Mouse (Mus musculus): ENCODE results near the gene Tmem150a.

Tmem150a gene

GRCm38 (mm10) chr6:72366844-72367443, 11.7 kb downstream of the Tmem150a start, which contains the start of gene Rnf181:
Gene Rnf181 (minus strand): TSS chr6:72366956.
- in situ Hi-C loops (cut with MboI; ENCODE audit: low pct_unique_long_range_greater_than_20kb in 1 of 2, low sequenced_read_pairs in 2 of 2, unreplicated experiment in 1 of 2), result no loop called here

GRCm38 (mm10) chr6:72367460-72367974, 12.3 kb downstream of the Tmem150a start:
- in situ Hi-C loops (cut with MboI; ENCODE audit: low pct_unique_long_range_greater_than_20kb in 1 of 2, low sequenced_read_pairs in 2 of 2, unreplicated experiment in 1 of 2), result no loop called here

- in situ Hi-C loops (cut with MboI; ENCODE audit: low pct_unique_long_range_greater_than_20kb in 1 of 2, low sequenced_read_pairs in 2 of 2, unreplicated experiment in 1 of 2), result no loop called here
Measured at GRCm38 (mm10) chr6:72369557-72369956, 14.3 kb downstream of the Tmem150a start.

- in situ Hi-C loops (cut with MboI; ENCODE audit: low pct_unique_long_range_greater_than_20kb in 1 of 2, low sequenced_read_pairs in 2 of 2, unreplicated experiment in 1 of 2), result no loop called here
Measured at GRCm38 (mm10) chr6:72370091-72370490, 14.8 kb downstream of the Tmem150a start.

GRCm38 (mm10) chr6:72371147-72371546, 15.9 kb downstream of the Tmem150a start:
- in situ Hi-C loops (cut with MboI; ENCODE audit: low pct_unique_long_range_greater_than_20kb in 1 of 2, low sequenced_read_pairs in 2 of 2, unreplicated experiment in 1 of 2), result no loop called here

- in situ Hi-C loops (cut with MboI; ENCODE audit: low pct_unique_long_range_greater_than_20kb in 1 of 2, low sequenced_read_pairs in 2 of 2, unreplicated experiment in 1 of 2), result no loop called here
Measured at GRCm38 (mm10) chr6:72371571-72371970, 16.3 kb downstream of the Tmem150a start.

GRCm38 (mm10) chr6:72373184-72373583, 17.9 kb downstream of the Tmem150a start:
- in situ Hi-C loops (cut with MboI; ENCODE audit: low pct_unique_long_range_greater_than_20kb in 1 of 2, low sequenced_read_pairs in 2 of 2, unreplicated experiment in 1 of 2), result no loop called here

- in situ Hi-C loops (cut with MboI; ENCODE audit: low pct_unique_long_range_greater_than_20kb in 1 of 2, low sequenced_read_pairs in 2 of 2, unreplicated experiment in 1 of 2), result no loop called here
Measured at GRCm38 (mm10) chr6:72374206-72374605, 19.0 kb downstream of the Tmem150a start.

GRCm38 (mm10) chr6:72374820-72375563, 19.7 kb downstream of the Tmem150a start:
- in situ Hi-C loops (cut with MboI; ENCODE audit: low pct_unique_long_range_greater_than_20kb in 1 of 2, low sequenced_read_pairs in 2 of 2, unreplicated experiment in 1 of 2), result no loop called here

GRCm38 (mm10) chr6:72378510-72379234, 23.4 kb downstream of the Tmem150a start:
- in situ Hi-C loops (cut with MboI; ENCODE audit: low pct_unique_long_range_greater_than_20kb in 1 of 2, low sequenced_read_pairs in 2 of 2, unreplicated experiment in 1 of 2), result no loop called here

- in situ Hi-C loops (cut with MboI; ENCODE audit: low pct_unique_long_range_greater_than_20kb in 1 of 2, low sequenced_read_pairs in 2 of 2, unreplicated experiment in 1 of 2), result no loop called here
Measured at GRCm38 (mm10) chr6:72379377-72380130, 24.3 kb downstream of the Tmem150a start.

- in situ Hi-C loops (cut with MboI; ENCODE audit: low pct_unique_long_range_greater_than_20kb in 1 of 2, low sequenced_read_pairs in 2 of 2, unreplicated experiment in 1 of 2), result no loop called here
Measured at GRCm38 (mm10) chr6:72380131-72380770, 25.0 kb downstream of the Tmem150a start, which contains the start of gene Vamp5. Gene Vamp5 (minus strand): TSS chr6:72380468.

- in situ Hi-C loops (cut with MboI; ENCODE audit: low pct_unique_long_range_greater_than_20kb in 1 of 2, low sequenced_read_pairs in 2 of 2, unreplicated experiment in 1 of 2), result no loop called here
Measured at GRCm38 (mm10) chr6:72382494-72382893, 27.2 kb downstream of the Tmem150a start.

- in situ Hi-C loops (cut with MboI; ENCODE audit: low pct_unique_long_range_greater_than_20kb in 1 of 2, low sequenced_read_pairs in 2 of 2, unreplicated experiment in 1 of 2), result no loop called here
Measured at GRCm38 (mm10) chr6:72383142-72383820, 28.0 kb downstream of the Tmem150a start.

GRCm38 (mm10) chr6:72383952-72384351, 28.7 kb downstream of the Tmem150a start:
- in situ Hi-C loops (cut with MboI; ENCODE audit: low pct_unique_long_range_greater_than_20kb in 1 of 2, low sequenced_read_pairs in 2 of 2, unreplicated experiment in 1 of 2), result no loop called here

- in situ Hi-C loops (cut with MboI; ENCODE audit: low pct_unique_long_range_greater_than_20kb in 1 of 2, low sequenced_read_pairs in 2 of 2, unreplicated experiment in 1 of 2), result loop anchor here in 1 of 2 experiments (5.0 kb wide), 1 partner anchor 203 kb away; no protein-coding TSS in a partner anchor
Measured at GRCm38 (mm10) chr6:72385258-72385657, 30.0 kb downstream of the Tmem150a start.

GRCm38 (mm10) chr6:72386561-72386960, 31.3 kb downstream of the Tmem150a start:
- in situ Hi-C loops (cut with MboI; ENCODE audit: low pct_unique_long_range_greater_than_20kb in 1 of 2, low sequenced_read_pairs in 2 of 2, unreplicated experiment in 1 of 2), result loop anchor here in 1 of 2 experiments (5.0 kb wide), 1 partner anchor 204 kb away; no protein-coding TSS in a partner anchor
